Mouse (Mus musculus): ENCODE data around the gene Rapgef3. TPM values are rescaled to one million over a fixed set of nuclear protein-coding genes. Genes with fewer than 3 reads are reported as not detected.

The Rapgef3 gene
- 1.3 TPM for polyA plus RNA-seq (2017; shearing (Covaris generic))

DNA sequence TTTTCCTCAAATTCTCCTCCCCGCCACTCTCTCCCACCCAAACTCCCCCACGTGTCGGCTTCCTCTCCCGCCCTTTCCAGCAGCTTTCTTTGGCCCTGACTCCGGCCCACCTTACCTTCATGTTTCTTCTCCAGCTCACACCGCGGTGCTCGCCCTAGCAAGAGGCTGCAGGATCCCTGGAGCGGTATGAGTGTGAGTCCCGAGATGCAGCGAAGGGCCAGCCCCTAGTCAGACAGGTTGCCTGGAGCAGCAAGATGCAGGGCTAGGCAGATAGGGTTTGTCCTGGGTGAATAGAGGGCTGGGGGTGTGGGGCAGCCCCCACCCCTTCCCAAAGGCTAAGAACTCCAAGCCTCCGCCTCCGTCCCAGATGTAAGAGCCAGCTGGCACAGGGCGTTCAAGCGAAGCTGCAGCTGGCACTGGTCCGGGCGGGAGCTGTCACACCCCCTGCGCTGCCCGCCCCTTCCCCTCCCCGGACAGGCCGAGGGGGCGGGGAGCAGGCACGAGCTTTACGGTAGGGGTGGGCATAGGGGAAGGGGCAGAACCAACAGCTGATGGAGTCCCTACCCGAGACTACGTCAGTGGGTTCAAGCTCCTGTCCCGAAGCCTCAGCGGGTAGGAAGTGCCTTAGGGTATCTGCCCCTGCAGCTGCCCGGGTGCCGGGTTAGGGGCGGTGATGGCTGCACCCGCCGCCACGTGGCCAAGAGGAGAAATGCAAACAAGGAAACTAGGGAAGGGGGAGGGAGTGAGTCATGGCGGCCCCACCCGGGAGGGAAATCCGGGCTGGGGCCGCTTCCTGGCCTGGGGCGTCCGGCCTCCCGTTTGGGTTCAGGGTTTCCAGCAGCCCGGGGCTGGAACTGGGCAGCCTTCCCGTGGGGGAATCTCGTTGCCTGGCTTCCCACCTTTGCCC, at the start of gene Rapgef3:
Gene Rapgef3, minus strand, starts transcription at position 693 of the 907 bp plus-strand sequence.

DNA sequence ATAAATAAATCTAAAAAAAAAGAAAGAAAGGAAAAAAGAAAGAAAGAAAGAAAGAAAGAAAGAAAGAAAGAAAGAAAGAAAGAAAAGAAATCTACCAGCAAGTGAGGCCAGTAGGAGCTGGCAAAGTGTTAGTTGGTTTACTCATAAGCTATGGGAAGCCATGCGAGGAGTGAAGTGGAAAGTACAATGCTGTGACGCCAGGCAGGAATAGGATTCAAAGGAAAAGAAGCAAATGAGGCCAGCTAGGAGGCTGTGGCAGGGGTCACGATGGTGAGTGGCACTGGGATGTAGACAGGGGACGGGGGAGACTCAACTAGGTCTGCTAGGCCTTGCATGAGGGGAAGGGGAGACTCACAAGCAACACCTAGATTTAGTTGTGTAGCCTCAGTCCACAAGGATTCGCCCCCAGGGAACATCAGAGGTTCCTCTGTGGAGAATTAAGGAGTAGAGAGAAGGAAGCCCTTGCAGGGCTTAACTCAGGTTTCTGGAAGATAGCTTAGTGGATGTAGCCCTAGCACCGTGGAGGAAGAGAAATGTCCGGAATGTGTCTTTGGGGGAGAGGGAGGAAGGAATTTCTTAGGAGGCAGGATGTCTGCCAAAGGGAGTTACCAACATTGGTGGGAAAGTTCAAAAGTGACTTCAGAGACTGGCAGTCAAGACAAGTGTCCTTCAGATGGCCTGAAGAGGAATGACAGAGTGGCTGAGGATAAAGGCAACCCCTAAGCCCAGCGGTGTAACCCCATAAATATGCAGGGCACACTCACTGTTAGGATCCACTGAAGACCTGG, 10.7 kb upstream of the Rapgef3 start, which contains the start of gene Slc48a1:
Gene Slc48a1, plus strand, starts transcription at position 210 of the 788 bp plus-strand sequence.

DNA sequence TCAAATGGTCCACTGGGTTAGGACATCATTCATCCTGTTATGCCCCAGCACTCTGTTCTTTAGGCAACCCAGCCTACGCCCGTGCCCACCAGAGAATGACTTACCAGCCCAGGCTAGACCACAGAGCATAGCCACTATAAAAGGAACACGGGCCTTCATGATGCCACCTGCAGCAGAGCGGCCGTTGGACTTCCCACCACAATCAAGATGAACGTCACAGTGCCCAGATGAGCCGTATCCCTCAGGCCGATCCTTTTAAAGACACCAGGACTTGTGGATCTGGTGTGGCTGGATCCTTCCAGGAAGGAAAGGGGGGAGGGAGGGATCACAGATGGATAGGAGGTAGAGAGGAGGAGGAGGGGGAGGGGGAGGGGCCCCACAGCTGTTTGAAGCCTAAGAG, 36.7 kb downstream of the Rapgef3 start, which contains the start of gene Endou:
Gene Endou, minus strand, starts transcription at position 229 of the 400 bp plus-strand sequence.

DNA sequence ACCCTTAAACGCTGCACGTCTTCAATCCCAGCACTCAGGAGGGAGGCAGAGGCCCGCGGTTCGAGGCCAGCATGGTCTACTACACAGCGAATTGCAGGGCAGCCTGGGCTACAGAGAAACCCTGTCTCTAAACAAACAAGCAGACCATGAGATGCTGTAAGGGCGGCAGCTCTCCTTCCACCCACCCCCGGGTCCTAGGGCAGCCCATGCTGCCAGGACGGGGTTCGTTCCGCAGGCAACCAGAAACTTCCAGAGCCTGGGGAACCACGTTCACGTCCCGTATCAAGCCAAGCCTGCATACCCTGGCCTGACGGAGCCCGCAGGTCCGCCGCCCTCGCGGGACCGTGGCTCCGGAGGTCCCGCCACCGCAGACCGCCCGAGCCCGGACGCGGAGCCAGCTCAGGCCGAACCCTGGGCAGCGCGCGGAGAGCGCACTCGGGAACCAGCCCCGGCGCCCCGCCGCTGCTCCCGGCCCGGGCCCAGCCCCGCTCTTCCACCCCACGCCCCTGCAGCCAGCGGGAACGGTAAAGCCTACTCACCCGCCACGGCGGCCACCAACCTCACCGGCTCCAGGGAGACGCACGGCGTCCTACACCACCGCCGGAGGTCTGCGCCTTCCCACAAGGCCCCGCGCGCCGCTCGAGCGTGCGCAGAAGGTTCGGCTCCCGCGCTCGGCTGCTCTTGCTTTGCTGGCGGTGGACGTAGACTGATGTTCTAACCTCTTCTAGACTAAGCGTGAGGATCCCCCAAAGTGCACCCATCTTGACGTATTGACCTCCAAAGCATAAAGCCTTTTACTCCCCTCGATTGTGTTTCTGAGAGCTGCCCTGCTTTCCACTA, 62.3 kb downstream of the Rapgef3 start, which contains the start of gene Rpap3:
Gene Rpap3, minus strand, starts transcription at position 615 of the 840 bp plus-strand sequence.

Other genes with a start within 250 kb of the Rapgef3 start
- gene Rpap3, start 62.1 kb downstream of the Rapgef3 start, polyA plus RNA-seq (2017; shearing (Covaris generic)), result 21.7 TPM
- gene Endou, start 36.6 kb downstream of the Rapgef3 start, polyA plus RNA-seq (2017; shearing (Covaris generic)), result 0.77 TPM
- gene Slc48a1, start 10.5 kb upstream of the Rapgef3 start, polyA plus RNA-seq (2017; shearing (Covaris generic)), result 38.3 TPM
- gene Hdac7, start 76.5 kb upstream of the Rapgef3 start, polyA plus RNA-seq (2017; shearing (Covaris generic)), result 72.6 TPM
- 1.1 TPM for gene Vdr, start 142.7 kb upstream of the Rapgef3 start, polyA plus RNA-seq (2017; shearing (Covaris generic))
- gene Tmem106c, start 196.2 kb upstream of the Rapgef3 start, polyA plus RNA-seq (2017; shearing (Covaris generic)), result 17.3 TPM
- gene Col2a1, start 236.7 kb upstream of the Rapgef3 start, polyA plus RNA-seq (2017; shearing (Covaris generic)), result not detected

All from naive thymus-derived CD4-positive, alpha-beta T cell, adult 5 months (primary cell).